Mouse (Mus musculus): ENCODE measurements around the gene Dab2.

DNA sequence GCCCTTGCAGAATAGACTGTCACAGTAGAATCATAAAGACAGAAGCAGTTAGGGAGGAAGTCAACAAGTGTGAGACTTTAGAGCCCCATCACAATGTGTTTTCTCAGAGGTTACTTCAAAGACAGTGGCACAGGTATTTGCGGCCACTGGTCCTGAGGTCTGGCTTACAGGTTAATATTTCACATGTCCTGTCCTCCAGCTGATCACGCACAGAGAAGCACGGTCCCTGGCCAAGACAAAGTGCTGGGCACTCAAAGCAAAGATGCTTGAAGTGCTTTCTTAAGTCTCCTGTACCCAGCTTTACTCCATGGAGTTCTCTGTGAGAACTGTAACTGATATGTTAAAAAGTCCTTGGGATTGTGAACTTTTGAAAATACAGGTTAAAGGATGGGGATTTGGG, 110.6 kb downstream of the Dab2 start:
- TF ChIP-seq CTCF (IDR thresholded peaks at IDR 0.05; ENCODE audit: low read depth, low read length): no peak
- no peak for TF ChIP-seq POLR2A (IDR thresholded peaks at IDR 0.05; ENCODE audit: extremely low read depth, insufficient read depth, low read length)

Measured in liver, adult 2 months (tissue).